Mouse (Mus musculus): ENCODE data around the gene Tmem239. TPM values are rescaled to one million over a fixed set of nuclear protein-coding genes. Genes with fewer than 3 reads are reported as not detected.
A peak's percentile ranks its signal among the peaks of the same experiment; 100 is the strongest.

Tmem239 gene
- polyA plus RNA-seq, 1 experiment from 2014 or later, result not detected

- H3K27ac ChIP-seq (ENCODE audit: low read depth, low read length), result no peak overlapping the region
- 51% methylated on average over 6 of the region's 6 CpGs for WGBS
- no peaks in the 10 kb centered on the region for H3K9me3 ChIP-seq (ENCODE audit: control insufficient read depth, low read length)
- no peaks in the 10 kb centered on the region for H3K4me1 ChIP-seq (ENCODE audit: control insufficient read depth, insufficient read depth, low read length)
- no peaks in the 10 kb centered on the region for H3K36me3 ChIP-seq (ENCODE audit: control insufficient read depth, insufficient read depth, low read length)
- ATAC-seq (ENCODE audit: low FRiP score, low TSS enrichment), result 0 out of 2 replicates have a peak, but pooled peaks have one; percentile 28
- H3K4me3 ChIP-seq (ENCODE audit: low read length), result no peak overlapping the region
- H3K27me3 ChIP-seq (ENCODE audit: control insufficient read depth, insufficient read depth, low read length), result no peaks in the 10 kb centered on the region; the same call in 1 of the 2 replicates
- no peak overlapping the region for H3K9ac ChIP-seq (ENCODE audit: low read depth, low read length)
- H3K4me2 ChIP-seq (replicated peaks; ENCODE audit: low read depth, low read length), result no peak overlapping the region
Observed at GRCm38 (mm10) chr2:130383895-130384294, 22.4 kb upstream of the Tmem239 start.

GRCm38 (mm10) chr2:130386212-130386611 is 20.1 kb upstream of the Tmem239 start:
- Histone ChIP-seq H3K4me1 (ENCODE audit: control insufficient read depth, insufficient read depth, low read length) (0 out of 2 replicates have a peak, but pooled peaks cover 7% of the 10 kb centered on the region), H3K36me3 (ENCODE audit: control insufficient read depth, insufficient read depth, low read length) (peaks cover 8% of the 10 kb centered on the region; the same call in 1 of the 2 replicates), H3K9me3 (ENCODE audit: control insufficient read depth, low read length) (no peaks in the 10 kb centered on the region), H3K27ac (ENCODE audit: low read depth, low read length) (no peak overlapping the region), H3K9ac (ENCODE audit: low read depth, low read length) (no peak overlapping the region), H3K4me2 (replicated peaks; ENCODE audit: low read depth, low read length) (no peak overlapping the region), H3K4me3 (ENCODE audit: low read length) (no peak overlapping the region), H3K27me3 (ENCODE audit: control insufficient read depth, insufficient read depth, low read length) (no peaks in the 10 kb centered on the region)
- WGBS, result 65% methylated on average over 1 of the region's 1 CpGs
- ATAC-seq (ENCODE audit: low FRiP score, low TSS enrichment), result no peak

GRCm38 (mm10) chr2:130388796-130389195 is 17.5 kb upstream of the Tmem239 start:
- no peak overlapping the region for H3K4me3 ChIP-seq (ENCODE audit: low read length)
- H3K36me3 ChIP-seq (ENCODE audit: control insufficient read depth, insufficient read depth, low read length), result peaks cover 18% of the 10 kb centered on the region
- no peak overlapping the region for H3K27ac ChIP-seq (ENCODE audit: low read depth, low read length)
- no peaks in the 10 kb centered on the region for H3K9me3 ChIP-seq (ENCODE audit: control insufficient read depth, low read length)
- no peaks in the 10 kb centered on the region for H3K27me3 ChIP-seq (ENCODE audit: control insufficient read depth, insufficient read depth, low read length)
- WGBS, result 80% methylated on average over 2 of the region's 2 CpGs
- no peak overlapping the region for H3K9ac ChIP-seq (ENCODE audit: low read depth, low read length)
- H3K4me2 ChIP-seq (replicated peaks; ENCODE audit: low read depth, low read length), result no peak overlapping the region
- H3K4me1 ChIP-seq (ENCODE audit: control insufficient read depth, insufficient read depth, low read length), result 0 out of 2 replicates have a peak, but pooled peaks cover 7% of the 10 kb centered on the region
- no peak for ATAC-seq (ENCODE audit: low FRiP score, low TSS enrichment)

- Histone ChIP-seq H3K36me3 (ENCODE audit: control insufficient read depth, insufficient read depth, low read length) (peaks cover 35% of the 10 kb centered on the region), H3K27me3 (ENCODE audit: control insufficient read depth, insufficient read depth, low read length) (no peaks in the 10 kb centered on the region), H3K27ac (ENCODE audit: low read depth, low read length) (no peak overlapping the region), H3K4me2 (replicated peaks; ENCODE audit: low read depth, low read length) (no peak overlapping the region), H3K9ac (ENCODE audit: low read depth, low read length) (no peak overlapping the region), H3K4me1 (ENCODE audit: control insufficient read depth, insufficient read depth, low read length) (0 out of 2 replicates have a peak, but pooled peaks cover 7% of the 10 kb centered on the region), H3K9me3 (ENCODE audit: control insufficient read depth, low read length) (no peaks in the 10 kb centered on the region), H3K4me3 (ENCODE audit: low read length) (no peak overlapping the region)
- 52% methylated on average over 11 of the region's 11 CpGs for WGBS
- peak; percentile 58; the same call in 1 of the 2 replicates for ATAC-seq (ENCODE audit: low FRiP score, low TSS enrichment)
Observed at GRCm38 (mm10) chr2:130390993-130391625, 15.2 kb upstream of the Tmem239 start.

- 65% methylated on average over 3 of the region's 3 CpGs for WGBS
- Histone ChIP-seq H3K27ac (ENCODE audit: low read depth, low read length) (no peak overlapping the region), H3K4me2 (replicated peaks; ENCODE audit: low read depth, low read length) (no peak overlapping the region), H3K4me1 (ENCODE audit: control insufficient read depth, insufficient read depth, low read length) (peaks cover 16% of the 10 kb centered on the region), H3K4me3 (ENCODE audit: low read length) (no peak overlapping the region), H3K9me3 (ENCODE audit: control insufficient read depth, low read length) (no peaks in the 10 kb centered on the region), H3K27me3 (ENCODE audit: control insufficient read depth, insufficient read depth, low read length) (no peaks in the 10 kb centered on the region), H3K9ac (ENCODE audit: low read depth, low read length) (no peak overlapping the region), H3K36me3 (ENCODE audit: control insufficient read depth, insufficient read depth, low read length) (peaks cover 35% of the 10 kb centered on the region)
- ATAC-seq (ENCODE audit: low FRiP score, low TSS enrichment), result no peak
Observed at GRCm38 (mm10) chr2:130392836-130393235, 13.4 kb upstream of the Tmem239 start.

- Histone ChIP-seq H3K4me2 (replicated peaks; ENCODE audit: low read depth, low read length) (no peak overlapping the region), H3K9ac (ENCODE audit: low read depth, low read length) (no peak overlapping the region)
Observed at GRCm38 (mm10) chr2:130395696-130396095, 10.6 kb upstream of the Tmem239 start.

GRCm38 (mm10) chr2:130397186-130397985 is 8.9 kb upstream of the Tmem239 start, which contains the start of gene Cpxm1:
TSS of gene Cpxm1 (minus strand) at chr2:130397574.
- peak; percentile 93 for ATAC-seq (ENCODE audit: low FRiP score, low TSS enrichment)
- Histone ChIP-seq H3K4me2 (replicated peaks; ENCODE audit: low read depth, low read length) (peak within 1 kb of the TSS; percentile 90), H3K9ac (ENCODE audit: low read depth, low read length) (peak within 1 kb of the TSS; percentile 78), H3K27me3 (ENCODE audit: control insufficient read depth, insufficient read depth, low read length) (no peaks in the 10 kb centered on the region), H3K4me3 (ENCODE audit: low read length) (peak within 1 kb of the TSS; percentile 72), H3K9me3 (ENCODE audit: control insufficient read depth, low read length) (no peaks in the 10 kb centered on the region), H3K36me3 (ENCODE audit: control insufficient read depth, insufficient read depth, low read length) (peaks cover 24% of the 10 kb centered on the region), H3K27ac (ENCODE audit: low read depth, low read length) (peak within 1 kb of the TSS; percentile 68; the same call in 1 of the 2 replicates), H3K4me1 (ENCODE audit: control insufficient read depth, insufficient read depth, low read length) (peaks cover 13% of the 10 kb centered on the region)
- under 1% methylated on average over 52 of the region's 53 CpGs for WGBS

More at GRCm38 (mm10) chr2:130395696-130396095, 10.6 kb upstream of the Tmem239 start:
- Histone ChIP-seq H3K4me1 (ENCODE audit: control insufficient read depth, insufficient read depth, low read length) (peaks cover 16% of the 10 kb centered on the region), H3K36me3 (ENCODE audit: control insufficient read depth, insufficient read depth, low read length) (peaks cover 31% of the 10 kb centered on the region), H3K9me3 (ENCODE audit: control insufficient read depth, low read length) (no peaks in the 10 kb centered on the region), H3K4me3 (ENCODE audit: low read length) (no peak overlapping the region), H3K27me3 (ENCODE audit: control insufficient read depth, insufficient read depth, low read length) (no peaks in the 10 kb centered on the region), H3K27ac (ENCODE audit: low read depth, low read length) (no peak overlapping the region)
- no peak for ATAC-seq (ENCODE audit: low FRiP score, low TSS enrichment)
- 91% methylated on average over 11 of the region's 11 CpGs for WGBS

GRCm38 (mm10) chr2:130398091-130398490 is 8.2 kb upstream of the Tmem239 start:
- H3K4me1 ChIP-seq (ENCODE audit: control insufficient read depth, insufficient read depth, low read length), result peaks cover 13% of the 10 kb centered on the region
- H3K4me3 ChIP-seq (ENCODE audit: low read length), result peak overlapping the region; percentile 72
- H3K36me3 ChIP-seq (ENCODE audit: control insufficient read depth, insufficient read depth, low read length), result peaks cover 20% of the 10 kb centered on the region
- ATAC-seq (ENCODE audit: low FRiP score, low TSS enrichment), result no peak
- H3K27ac ChIP-seq (ENCODE audit: low read depth, low read length), result no peak overlapping the region
- no peaks in the 10 kb centered on the region for H3K9me3 ChIP-seq (ENCODE audit: control insufficient read depth, low read length)
- H3K9ac ChIP-seq (ENCODE audit: low read depth, low read length), result peak overlapping the region; percentile 78
- 14% methylated on average over 12 of the region's 14 CpGs for WGBS
- peak overlapping the region; percentile 90 for H3K4me2 ChIP-seq (replicated peaks; ENCODE audit: low read depth, low read length)
- no peaks in the 10 kb centered on the region for H3K27me3 ChIP-seq (ENCODE audit: control insufficient read depth, insufficient read depth, low read length)

GRCm38 (mm10) chr2:130400046-130400445 is 6.2 kb upstream of the Tmem239 start:
- H3K27me3 ChIP-seq (ENCODE audit: control insufficient read depth, insufficient read depth, low read length), result no peaks in the 10 kb centered on the region
- 88% methylated on average over 1 of the region's 1 CpGs for WGBS
- ATAC-seq (ENCODE audit: low FRiP score, low TSS enrichment), result no peak

More at GRCm38 (mm10) chr2:130400046-130400445, 6.2 kb upstream of the Tmem239 start:
- Histone ChIP-seq H3K9ac (ENCODE audit: low read depth, low read length) (no peak overlapping the region), H3K4me1 (ENCODE audit: control insufficient read depth, insufficient read depth, low read length) (peaks cover 13% of the 10 kb centered on the region), H3K27ac (ENCODE audit: low read depth, low read length) (no peak overlapping the region), H3K4me3 (ENCODE audit: low read length) (no peak overlapping the region), H3K9me3 (ENCODE audit: control insufficient read depth, low read length) (no peaks in the 10 kb centered on the region), H3K36me3 (ENCODE audit: control insufficient read depth, insufficient read depth, low read length) (peaks cover 8% of the 10 kb centered on the region; the same call in 1 of the 2 replicates), H3K4me2 (replicated peaks; ENCODE audit: low read depth, low read length) (no peak overlapping the region)
